Mouse (Mus musculus) adrenal gland (tissue): ENCODE measurements around the gene Ccdc28a.

Experiments used
- intact Hi-C: fragments of 180-260 bp; cut with DNase I; formaldehyde crosslinking; loops from one replicate; pipeline ENCODE4 v1.15.1; 2025

Ccdc28a gene

DNA sequence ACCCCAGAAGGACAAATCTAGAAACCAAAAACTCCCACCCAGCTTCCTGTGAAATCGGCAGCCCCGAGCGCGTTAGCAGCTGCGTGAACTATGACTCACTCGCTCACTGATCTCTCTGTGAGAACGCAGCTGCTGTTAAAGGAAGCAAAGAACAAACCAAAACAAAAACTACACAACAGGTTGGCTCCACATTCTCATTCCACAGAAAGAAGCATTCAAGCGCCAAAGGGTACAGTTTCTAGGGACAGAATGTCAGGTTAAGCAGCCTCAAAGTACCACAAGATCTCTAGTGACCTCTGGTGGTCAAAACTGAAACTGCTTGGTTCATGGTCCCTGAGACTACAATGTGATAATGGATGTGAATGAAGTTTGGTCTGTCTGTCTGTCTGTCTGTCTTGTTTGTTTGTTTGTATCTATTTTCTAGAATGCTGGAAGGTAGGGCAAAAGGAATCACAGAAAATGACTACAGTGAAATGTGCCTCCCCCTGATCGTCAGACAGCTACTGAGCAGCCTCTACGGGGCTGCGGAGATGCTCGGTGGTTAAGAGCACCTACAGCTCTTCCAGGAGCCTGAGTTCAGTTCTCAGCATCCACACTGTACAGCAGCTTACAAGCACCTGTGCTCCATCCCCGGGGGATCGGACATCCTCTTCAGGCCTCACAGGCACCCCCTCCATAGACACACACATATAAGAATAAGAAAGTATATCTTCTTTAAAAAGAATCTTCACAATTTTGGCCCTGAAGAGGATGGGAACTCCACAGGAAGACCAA is 37.4 kb downstream of the Ccdc28a start:
- intact Hi-C loops, result loop anchor here (1.0 to 10.0 kb wide), 3 partner anchors 143 to 464 kb away; partner anchors contain the start of gene Reps1

DNA sequence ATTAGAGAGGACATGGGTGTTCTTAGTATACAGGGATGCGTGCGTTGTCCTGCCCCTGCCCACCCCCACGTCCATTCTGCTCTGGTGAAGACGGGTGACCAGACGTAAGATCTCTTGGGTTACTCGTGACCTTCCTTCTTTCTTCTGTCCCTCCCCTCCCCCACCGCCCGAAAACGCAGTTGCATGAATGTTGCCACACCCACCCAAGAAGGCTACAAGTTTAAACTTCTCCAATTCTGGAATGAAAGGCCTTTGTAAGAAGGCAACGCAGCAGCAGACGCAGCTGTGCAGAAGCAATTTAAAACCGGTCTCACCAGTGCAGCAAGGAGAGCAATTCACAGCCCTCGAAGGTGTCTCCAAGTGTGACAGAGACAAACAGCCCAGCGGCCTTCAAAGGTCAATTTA is 40.1 kb downstream of the Ccdc28a start:
- intact Hi-C loops, result loop anchor here (10.0 kb wide), 1 partner anchor 320 kb away; no protein-coding TSS in a partner anchor

DNA sequence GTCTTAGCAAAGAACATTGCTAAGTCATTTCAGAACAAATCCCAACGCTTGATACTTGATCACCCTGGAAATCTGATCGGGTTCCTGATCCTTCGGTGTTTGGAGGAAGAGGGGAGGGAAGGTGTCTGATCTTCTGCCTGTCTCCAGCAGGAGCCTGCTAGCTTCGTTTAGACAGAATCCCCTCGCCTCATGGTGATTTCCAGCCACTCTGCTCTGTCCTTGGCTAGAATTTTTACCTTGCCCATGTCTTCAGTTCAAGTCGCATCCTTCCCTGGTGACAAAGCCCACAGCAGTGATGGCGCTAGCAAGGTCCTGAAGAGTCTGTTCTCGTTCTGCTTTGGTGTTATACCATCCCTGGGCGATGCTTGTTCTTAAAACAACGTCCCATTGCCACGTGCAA is 40.6 kb downstream of the Ccdc28a start:
- intact Hi-C loops, result loop anchor here (10.0 kb wide), 1 partner anchor 319 kb away; no protein-coding TSS in a partner anchor

DNA sequence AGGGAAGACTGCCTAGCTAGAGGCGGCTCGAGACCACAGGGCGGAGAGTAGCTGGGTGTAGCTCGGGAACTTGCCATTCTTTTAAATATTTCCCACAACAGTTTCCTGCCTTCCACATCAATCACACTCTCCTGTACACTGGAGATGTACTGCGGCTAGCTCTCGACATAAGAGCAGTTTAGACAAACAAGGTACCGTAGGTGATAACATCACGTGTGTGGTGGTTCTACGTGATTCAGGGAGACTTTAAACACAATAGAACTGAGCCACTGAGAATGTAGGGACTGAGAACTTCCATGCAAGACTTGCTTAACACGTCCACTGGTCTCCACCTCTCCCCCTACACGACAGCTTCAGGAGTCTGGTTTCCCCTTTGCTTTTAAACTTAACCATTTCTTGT is 41.6 kb downstream of the Ccdc28a start:
- intact Hi-C loops, result loop anchor here (10.0 kb wide), 1 partner anchor 318 kb away; no protein-coding TSS in a partner anchor

DNA sequence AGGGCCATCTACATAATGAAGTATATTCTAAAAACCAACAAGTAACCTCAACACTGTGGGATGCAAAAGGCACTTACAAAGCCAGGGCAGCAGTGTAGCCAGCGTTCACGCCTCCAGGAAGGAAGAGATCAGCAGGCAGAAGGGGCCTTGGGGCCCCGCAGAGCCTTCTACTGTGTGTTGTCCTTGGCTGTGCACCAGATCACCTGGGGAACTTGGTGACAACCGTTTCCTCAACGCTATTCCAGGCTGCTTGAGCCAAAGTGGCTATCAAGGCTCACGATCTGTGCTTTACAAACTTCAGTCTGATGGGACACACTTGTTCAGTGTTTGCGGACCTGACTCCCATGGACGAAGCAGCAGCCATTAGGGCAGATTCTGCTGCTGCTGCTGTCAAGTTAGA is 43.1 kb downstream of the Ccdc28a start:
- intact Hi-C loops, result loop anchor here (10.0 kb wide), 1 partner anchor 317 kb away; no protein-coding TSS in a partner anchor

DNA sequence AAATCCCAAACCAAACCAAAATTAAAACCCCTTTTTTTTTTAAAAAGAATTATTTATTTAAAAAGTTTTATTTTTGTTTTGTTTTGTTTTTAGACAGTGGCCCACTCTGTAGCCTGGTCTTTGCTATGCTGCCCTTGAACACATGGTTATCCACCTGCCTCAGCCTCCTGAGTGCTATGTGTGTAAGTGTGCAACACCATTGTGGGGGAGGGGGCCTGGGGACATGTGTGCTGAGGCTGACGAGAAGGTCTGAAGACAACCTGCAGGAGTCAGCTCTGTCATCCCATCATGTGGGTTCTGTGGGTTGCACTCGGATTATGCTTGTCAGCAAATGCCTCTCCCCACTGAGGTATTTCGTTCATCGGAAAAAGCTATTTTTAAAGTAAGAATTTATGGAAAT is 45.3 kb downstream of the Ccdc28a start:
- intact Hi-C loops, result no loop called here

DNA sequence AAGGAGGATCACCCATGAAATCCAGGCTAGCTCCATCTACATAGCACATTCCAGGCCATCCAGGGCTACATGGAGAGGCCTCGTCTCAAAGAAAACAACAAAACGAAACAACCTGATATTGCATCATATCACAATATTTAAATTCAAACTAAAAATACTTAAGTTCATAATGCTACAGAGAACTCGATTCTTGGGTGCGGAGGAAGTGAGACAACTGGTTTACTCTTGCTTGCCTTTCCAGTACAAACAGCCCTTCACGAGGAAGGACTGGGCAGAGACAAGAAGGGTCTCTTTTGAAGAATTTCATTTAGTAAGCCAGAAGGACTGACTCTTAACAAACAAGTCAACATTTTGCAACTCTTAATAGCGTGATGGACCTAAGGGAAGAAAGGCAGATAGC is 46.2 kb downstream of the Ccdc28a start:
- intact Hi-C loops, result no loop called here

DNA sequence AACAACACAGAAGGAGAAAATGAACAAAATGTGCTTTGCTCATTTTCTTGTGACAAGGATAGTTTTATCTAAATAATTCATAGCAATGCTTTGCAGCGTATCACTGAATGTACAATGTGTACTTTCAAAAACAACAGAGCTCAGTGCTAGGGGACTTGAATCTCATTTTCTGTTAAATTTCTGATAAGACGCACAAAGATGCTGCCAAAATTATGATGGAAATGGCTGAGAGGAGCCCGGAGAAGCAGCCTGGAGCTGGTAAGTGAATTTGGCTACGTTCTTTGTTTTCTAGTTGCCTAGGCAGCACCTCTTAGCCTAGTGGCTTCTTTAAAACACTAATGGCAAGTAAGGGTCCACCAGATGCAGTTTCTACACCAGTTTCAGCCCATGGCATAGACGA is 52.6 kb downstream of the Ccdc28a start:
- intact Hi-C loops, result no loop called here

DNA sequence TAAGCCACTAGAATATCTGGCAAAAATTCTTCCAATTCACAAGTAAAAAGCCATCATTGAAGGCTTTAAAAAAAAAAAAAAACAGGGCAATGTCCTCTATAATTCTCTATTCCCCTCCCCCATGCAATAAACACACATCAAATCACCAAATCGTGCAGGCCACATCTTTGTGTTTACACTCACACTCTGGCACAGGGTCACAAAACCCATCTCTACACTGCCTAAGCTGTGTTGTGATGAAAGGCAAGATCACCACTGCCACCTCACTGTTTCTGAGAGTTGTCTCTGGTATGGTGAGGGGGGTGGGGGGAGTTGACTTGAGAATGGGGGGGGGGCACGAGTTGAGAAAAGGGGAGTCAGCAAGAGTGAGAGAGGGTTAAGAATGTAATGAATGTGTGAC is 57.5 kb downstream of the Ccdc28a start:
- intact Hi-C loops, result no loop called here

DNA sequence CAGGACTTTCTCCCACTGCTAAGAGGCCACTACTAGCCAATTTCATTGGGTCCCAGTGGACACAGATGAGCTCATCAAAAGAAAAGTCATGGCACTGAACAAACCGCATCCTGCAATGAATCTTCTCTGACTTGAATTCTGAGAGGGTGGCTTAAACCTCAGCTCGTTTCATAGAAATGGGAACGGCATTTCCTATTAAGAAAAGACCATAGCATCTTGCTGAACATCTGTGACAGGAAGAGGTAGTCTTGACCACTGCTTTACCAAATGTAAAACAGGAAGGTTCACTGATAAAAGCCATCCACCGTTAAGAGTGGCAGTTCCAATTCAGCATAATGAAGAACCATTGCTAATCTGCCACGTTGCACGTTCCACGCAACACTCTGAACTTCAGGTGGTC is 58.1 kb downstream of the Ccdc28a start:
- intact Hi-C loops, result no loop called here

DNA sequence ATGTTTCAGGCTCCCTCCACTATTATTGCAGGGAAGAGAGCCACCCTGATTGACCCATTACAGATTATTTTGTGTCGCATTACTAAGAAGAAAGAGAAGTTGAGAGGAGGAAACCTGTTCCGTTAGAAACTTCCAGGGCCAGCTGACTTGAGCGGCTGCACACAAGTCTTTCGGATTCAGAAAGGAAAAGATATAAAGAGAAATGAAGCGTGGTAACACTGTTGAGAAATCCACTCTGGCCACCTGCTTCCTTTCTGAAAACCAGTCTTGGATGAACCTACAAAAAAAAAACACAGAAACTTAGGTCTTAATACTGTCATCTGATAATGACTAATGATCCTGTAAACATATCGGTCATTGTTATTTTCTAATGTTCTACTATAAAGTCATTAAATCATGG is 59.7 kb downstream of the Ccdc28a start:
- intact Hi-C loops, result no loop called here
